Mouse (Mus musculus) brown adipose tissue, adult 24 weeks (tissue): ENCODE measurements at regions not wholly inside any gene's neighbourhood (a gene's known extent, or its start where the extent isn't known, plus 50 kb on each side); places are given as distances from the start of the nearest gene placed in this dataset.

ENCODE experiments used
- H3K27ac ChIP-seq: fragments of 200-500 bp; replicated peaks from 2 replicates; pipeline ENCODE4 v1.5.1; 2012; ENCODE audit warnings: low read depth, mild to moderate bottlenecking, low read length
- H3K4me1 ChIP-seq: fragments of 200-500 bp; 2 replicates; pipeline ENCODE4 v1.6.1; 2012; ENCODE audit warnings: low read length, mixed read lengths; ENCODE audit not compliant: control insufficient read depth, insufficient read depth, insufficient read length
- H3K4me3 ChIP-seq: fragments of 200-500 bp; 2 replicates; pipeline ENCODE4 v1.5.1; 2012; ENCODE audit warnings: low read depth, mild to moderate bottlenecking, low read length, moderate library complexity; ENCODE audit not compliant: insufficient read depth

DNA sequence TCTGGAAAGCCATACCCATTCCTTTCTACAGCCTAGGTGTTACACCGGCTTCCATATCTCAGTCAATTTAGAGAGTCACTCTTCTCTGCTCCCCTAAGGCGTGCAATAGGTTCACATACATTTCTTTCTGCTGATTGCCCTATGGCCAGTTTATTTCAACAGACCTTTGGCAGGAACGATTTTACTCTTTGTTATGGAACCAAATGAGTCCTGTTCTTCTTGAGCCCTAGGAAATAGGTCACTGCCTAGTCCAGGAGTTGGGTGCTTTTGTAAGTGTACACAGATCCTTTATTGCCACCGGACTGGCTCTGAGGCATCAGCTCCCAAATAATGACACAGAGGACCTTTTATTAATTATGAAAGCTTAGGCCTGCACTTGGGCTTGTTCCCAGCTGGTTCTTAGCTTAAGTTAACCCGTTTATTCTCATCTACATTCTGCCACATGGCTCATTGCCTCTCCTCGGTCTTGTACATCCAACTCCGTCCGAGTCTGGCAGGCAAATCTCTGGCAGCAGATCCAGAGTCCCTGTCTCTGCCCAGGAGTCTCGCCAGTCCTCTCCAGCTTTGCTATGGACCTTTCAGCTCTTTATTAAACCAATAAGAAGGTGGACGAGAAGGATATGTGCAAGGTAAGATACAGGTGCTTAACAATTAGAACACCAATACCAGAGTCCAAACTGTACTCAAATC is 287.7 kb upstream of the Rgma start:
- no peaks in the 10 kb centered on the region for H3K4me1 ChIP-seq
- H3K4me3 ChIP-seq, result no peak overlapping the region
- no peak overlapping the region for H3K27ac ChIP-seq

DNA sequence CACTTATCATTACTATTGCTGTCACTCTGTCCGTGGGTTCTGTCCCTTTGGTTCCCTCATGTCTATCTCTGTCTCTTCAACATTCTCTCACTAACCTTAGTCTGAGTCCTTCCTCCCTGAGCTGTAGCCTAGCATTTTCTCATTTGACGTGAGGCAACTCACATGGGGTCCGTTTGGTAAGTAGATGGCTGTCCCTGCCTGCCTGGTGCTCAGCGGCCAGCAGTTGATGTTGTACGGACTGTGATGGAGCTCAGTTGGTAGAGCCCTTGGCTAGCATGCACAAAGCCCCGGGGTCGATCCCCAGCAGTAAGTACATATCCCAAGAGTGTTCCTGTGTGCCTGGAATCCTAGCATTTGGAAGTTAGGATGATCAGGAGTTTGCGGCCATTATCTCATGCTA is 287.0 kb upstream of the Rgma start:
- no peaks in the 10 kb centered on the region for H3K4me1 ChIP-seq

DNA sequence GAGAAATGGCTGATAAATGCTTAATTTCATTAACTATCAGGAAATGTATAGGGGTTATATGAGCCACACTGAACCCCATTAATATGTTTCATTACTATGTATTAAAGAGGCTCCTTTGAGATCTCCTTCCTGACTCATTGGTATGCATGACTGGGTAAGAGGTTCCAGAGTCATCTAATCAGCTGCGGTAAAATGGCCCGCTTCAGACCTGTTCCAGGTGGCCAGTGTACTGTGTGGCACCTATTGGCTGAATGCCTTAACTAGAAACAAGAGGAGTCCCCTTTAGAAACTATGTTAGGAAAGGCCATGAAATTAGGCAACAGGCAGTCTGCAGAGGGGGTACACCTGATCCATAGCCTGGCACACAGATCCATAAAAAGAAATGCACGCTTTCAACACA is 283.6 kb upstream of the Rgma start:
- H3K27ac ChIP-seq, result no peak overlapping the region
- no peak overlapping the region for H3K4me3 ChIP-seq
- no peaks in the 10 kb centered on the region for H3K4me1 ChIP-seq

More for the DNA sequence above, 287.0 kb upstream of the Rgma start:
- Histone ChIP-seq H3K27ac (no peak overlapping the region), H3K4me3 (no peak overlapping the region)

DNA sequence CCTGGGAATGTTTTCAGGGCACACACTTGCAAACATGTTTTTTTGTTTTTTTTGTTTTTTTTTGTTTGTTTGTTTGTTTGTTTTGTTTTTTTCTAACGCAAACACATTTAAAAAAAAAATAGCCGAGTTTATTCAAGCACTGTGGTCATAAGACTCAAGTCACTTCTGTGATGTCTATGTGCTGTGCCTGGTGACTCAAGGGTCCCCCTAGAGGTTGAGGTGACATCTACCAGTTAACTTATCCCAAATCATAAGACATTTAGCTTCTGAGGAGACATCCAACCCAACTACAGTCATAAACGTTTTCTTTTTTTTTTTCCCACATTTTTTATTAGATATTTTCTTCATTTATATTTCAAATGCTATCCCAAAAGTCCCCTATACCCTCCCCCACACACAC is 281.2 kb upstream of the Rgma start:
- no peak overlapping the region for H3K27ac ChIP-seq
- H3K4me1 ChIP-seq, result no peaks in the 10 kb centered on the region
- H3K4me3 ChIP-seq, result no peak overlapping the region

DNA sequence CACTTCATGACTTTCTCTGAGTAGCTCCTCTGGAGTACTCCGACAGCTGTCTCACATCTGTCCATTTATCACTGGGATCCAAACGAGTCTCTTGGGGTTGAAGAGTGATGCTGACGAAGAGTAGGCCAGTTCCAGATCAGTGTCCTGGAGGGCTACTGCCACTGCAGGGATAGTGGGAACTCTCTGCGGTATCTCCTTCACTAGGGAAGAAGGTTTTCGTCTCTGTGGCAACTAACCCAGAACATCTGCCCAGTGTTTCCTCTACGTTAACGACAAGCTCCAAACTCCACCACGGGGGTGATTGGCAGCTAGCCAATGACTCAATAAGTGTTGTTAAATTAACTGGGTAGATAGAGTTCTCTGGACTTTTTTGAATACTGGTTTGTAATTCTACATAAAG is 256.4 kb upstream of the Rgma start:
- Histone ChIP-seq H3K27ac (no peak overlapping the region), H3K4me3 (no peak overlapping the region), H3K4me1 (no peaks in the 10 kb centered on the region)

DNA sequence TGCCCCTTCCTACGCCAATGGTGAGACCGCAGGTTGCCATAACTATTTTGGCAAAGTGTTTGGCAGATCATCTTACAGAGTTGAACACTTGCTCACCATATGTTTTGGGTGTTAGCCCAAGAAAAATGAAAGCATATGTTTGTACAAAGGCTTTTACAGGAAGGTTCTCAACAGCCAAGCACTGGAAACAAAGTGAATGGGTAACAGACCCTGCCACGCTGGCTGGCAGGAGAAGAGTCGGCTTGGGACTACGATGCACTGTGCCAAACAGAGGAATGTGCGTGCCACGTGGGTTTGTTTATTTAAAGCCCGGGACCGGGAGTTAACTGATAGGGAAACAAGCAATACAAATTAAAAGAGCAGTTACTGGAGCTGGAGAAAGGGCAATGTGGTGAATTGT is 255.0 kb upstream of the Rgma start:
- H3K4me1 ChIP-seq, result no peaks in the 10 kb centered on the region
- no peak overlapping the region for H3K27ac ChIP-seq
- H3K4me3 ChIP-seq, result no peak overlapping the region

DNA sequence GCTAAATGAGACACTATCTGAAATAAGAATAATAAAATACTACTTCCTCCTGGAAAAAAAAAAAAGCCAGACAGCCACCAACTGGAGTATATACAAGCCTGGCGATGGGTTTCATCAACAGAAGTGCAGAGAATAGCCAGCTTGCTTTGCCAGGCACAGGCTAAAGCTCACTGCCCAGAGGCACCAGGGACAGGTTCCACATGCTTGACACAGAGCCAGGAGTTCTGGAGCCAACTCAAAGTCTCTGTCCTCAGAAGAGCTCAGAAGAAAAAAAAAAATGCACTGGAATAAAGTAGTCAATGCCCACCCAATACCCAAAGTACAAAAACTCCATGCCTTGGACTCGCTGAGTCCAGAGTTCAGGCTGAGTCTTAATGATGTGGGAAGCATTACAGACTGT is 250.3 kb upstream of the Rgma start:
- Histone ChIP-seq H3K27ac (no peak overlapping the region), H3K4me3 (no peak overlapping the region), H3K4me1 (no peaks in the 10 kb centered on the region)

DNA sequence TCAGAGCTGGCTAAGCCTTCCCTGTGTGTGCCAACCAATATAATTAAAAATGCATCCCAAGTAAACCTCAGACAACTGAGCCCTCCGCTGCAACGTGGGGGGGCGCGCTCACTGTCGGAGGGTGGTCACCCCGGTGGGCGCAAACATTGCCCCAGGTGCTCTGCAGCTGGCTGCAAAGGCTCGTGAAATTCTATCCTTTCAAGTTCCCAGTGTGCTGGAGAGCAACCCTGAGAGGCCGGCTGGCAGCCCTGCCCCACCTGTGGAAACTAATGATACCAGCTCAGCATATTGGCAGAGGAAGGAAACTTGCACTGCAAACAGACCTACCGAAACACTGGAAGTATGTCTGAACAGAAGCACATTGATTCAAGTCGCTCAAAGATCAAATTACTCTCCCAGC is 249.4 kb upstream of the Rgma start:
- Histone ChIP-seq H3K4me3 (no peak overlapping the region), H3K4me1 (no peaks in the 10 kb centered on the region), H3K27ac (no peak overlapping the region)

DNA sequence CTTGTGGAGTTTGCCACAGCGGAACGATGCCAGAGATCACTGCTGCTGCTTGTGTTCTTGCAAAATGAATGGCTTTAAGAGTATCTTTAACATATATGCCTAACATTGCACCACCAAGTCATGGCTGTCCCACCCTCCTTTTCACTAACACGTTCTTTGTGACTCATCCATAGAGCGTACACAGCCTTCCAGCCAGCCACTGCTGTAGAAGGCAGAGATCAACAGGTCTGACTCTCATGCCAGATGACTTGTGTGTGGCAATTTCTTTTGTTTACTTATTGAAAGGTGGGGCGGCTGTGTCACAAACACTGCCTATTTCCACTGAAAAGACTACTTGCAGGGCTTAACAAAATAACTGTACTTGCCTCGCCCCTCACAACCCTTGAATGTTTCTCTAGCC is 239.5 kb upstream of the Rgma start:
- Histone ChIP-seq H3K27ac (no peak overlapping the region), H3K4me1 (no peaks in the 10 kb centered on the region), H3K4me3 (no peak overlapping the region)

DNA sequence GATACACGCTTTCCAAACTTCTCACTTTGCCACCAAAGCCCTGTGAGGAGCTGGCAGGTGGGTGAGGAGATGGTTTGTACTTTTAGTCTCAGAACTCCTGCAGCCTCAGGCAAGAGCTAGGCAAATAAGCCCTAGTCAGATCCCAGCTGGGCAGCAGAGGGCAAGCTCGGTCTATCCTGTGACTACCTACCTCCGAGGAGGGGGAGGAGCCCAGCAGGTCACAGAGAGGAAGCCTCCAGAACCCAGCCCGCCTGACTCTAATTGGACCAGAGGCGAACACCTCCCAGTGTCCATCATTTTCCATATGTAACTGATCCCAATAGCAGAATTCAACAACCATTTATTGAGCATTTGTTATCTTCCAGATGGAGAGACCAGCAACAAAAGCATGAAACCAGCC is 237.0 kb upstream of the Rgma start:
- Histone ChIP-seq H3K27ac (no peak overlapping the region), H3K4me1 (no peaks in the 10 kb centered on the region), H3K4me3 (no peak overlapping the region)

DNA sequence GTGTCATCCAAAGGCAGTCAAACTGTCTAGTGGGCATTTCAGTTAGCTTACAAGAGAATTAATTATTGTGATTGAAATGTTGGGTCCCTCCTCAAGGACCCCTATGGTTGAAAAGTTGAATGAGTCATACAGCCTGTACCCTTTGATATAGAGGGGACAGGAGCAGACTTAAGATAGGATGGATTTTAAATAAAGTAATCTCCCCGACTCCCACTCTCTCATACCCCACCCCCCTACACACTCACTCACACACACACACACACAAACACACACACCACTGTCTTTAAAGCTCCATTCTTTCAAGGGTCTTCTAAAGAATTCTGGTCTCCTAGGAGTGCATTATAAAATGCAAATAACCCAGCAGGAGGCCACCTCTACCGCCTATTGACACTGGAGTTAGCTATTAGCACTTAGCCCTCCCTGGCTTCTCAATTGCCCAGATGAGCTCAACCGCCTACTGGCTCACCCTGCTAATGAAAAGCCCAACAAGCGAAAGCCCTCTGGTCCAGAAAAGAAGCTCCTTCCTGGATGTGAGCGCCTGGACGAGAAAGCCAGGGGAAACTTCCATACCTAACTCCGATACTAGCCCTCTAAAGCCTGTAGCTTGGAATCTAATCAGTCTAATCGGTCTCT is 236.3 kb upstream of the Rgma start:
- no peak overlapping the region for H3K4me3 ChIP-seq
- no peaks in the 10 kb centered on the region for H3K4me1 ChIP-seq
- no peak overlapping the region for H3K27ac ChIP-seq

DNA sequence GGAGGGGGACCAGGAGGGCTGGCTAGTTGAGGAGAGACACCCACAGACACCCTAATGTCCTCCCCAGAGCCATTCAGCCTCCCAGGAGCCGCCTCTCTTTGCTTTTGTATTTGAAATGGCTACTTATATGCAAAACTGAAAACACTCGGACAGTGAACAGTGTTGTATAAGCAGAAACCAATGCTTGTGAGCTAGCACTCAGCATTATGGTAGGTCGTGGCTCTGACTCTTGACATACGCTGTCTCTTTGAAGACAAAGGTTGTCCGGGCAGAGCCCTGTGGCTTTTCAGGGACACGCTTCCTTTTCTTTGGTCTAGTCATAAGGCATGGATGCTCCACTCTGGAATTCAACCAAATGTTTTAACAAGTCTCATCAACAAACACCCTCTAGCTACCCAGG is 235.4 kb upstream of the Rgma start:
- Histone ChIP-seq H3K27ac (no peak overlapping the region), H3K4me1 (no peaks in the 10 kb centered on the region), H3K4me3 (no peak overlapping the region)

DNA sequence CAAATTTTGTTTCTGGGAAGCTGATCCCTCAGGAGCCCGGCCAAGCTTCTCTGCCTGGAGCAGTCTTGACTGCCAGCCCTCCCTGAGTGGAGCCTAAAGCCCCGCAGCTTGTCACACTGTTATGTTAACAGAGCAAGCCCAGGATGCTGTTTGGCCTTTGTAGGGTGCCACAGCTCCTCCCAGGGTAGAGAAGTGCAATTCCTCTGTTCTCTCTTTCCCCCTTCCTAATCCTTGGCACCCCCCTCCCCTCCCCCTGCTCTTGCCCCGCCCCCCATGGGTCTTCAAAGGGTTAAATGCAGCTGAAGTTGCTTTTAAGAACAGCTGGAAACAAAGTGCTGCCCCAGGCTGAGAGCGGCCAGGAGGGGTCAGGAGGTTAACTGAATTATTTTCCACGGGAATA is 234.1 kb upstream of the Rgma start:
- no peaks in the 10 kb centered on the region for H3K4me1 ChIP-seq
- no peak overlapping the region for H3K27ac ChIP-seq
- no peak overlapping the region for H3K4me3 ChIP-seq

DNA sequence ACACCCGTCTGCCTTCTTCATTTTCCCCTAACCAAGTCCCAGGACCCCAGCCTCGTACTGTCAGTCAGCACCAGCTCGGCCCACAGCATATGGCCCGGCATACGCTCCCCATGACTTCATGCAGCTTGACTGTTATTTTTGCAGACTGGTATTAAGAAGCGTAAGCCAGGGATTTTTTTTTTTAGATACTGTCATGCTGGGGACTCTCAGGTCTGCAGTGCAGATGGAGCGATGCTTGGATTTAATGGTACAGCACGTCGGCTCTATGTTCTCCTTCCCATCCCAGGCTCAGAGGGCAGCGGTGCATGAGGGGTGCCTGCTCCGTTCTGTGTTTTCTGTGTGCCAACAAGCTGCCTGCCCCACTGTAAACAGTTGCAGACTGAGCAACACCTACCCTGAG is 231.4 kb upstream of the Rgma start:
- H3K27ac ChIP-seq, result no peak overlapping the region
- H3K4me3 ChIP-seq, result no peak overlapping the region
- no peaks in the 10 kb centered on the region for H3K4me1 ChIP-seq

DNA sequence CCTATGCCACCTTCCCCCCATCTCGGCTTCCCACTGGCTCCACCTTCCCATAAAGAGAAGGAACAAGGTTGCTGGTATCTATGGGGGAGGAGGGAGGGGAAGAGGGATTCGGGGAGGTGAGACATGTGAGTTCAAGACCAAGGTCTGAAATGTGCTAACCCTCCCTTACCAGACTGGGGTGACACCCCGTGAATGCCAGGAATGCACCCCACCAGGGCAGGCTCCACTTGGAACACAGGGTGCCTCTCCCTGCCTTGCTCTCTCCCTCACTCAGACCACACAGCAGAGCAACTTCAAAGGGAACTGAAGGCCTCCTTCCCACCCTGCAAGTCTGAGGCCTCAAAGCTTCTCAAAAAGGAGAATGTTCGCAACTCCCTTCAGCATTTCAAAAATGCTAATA is 230.5 kb upstream of the Rgma start:
- no peak overlapping the region for H3K27ac ChIP-seq
- no peaks in the 10 kb centered on the region for H3K4me1 ChIP-seq
- H3K4me3 ChIP-seq, result no peak overlapping the region

DNA sequence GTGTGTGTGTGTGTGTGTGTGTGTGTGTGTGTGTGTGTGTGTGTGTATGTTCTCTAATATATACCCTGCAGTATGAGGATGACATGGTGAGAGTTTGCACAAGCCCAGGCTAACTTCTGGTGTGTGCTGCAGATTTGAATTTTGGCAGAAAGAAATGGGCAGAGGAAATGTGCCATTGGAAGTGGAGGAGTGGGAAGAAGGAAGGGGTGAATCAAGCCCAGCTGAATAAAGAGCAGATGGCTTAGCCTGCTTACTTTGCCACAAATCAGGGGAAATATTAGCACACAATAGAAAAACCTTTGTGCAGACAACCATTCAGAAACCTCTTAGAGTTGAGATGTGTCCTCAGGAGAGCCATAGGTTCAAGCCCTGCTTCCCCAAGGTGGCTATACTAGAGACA is 228.1 kb upstream of the Rgma start:
- Histone ChIP-seq H3K4me3 (no peak overlapping the region), H3K4me1 (no peaks in the 10 kb centered on the region)

More for the DNA sequence above, 228.1 kb upstream of the Rgma start:
- no peak overlapping the region for H3K27ac ChIP-seq
